Mouse (Mus musculus): ENCODE results near the gene Anxa6.

DNA sequence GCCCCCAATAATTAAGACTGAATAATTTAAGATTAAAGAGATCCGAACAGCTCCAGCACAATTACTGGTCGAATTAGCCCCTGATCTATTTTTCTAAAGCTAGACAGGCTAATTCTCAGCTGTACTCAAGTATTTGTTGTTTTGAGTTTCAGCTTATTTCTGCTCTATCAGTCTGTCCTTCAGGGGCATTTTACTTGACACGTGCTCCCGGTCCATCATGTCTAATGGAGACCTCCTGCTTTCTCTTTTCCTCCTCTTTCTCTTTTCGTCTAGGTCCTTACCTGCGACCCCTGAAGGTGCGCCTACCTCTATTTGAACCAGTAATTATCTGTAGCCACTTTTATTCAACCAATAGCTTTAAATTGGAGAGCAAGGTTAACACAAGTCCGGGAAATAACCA lies 78.5 kb downstream of the Anxa6 start:
- TF ChIP-seq ZNF384 (IDR thresholded peaks at IDR 0.05; ENCODE audit: low read depth, low read length) (no peak), CTCF (conservative IDR thresholded peaks at IDR 0.05 in 1 of 2, IDR thresholded peaks at IDR 0.05 in 1 of 2; ENCODE audit: low read depth in 2 of 2, low read length in 2 of 2) (no peak)

All from CH12.LX (cell line).